Comparison of ENCODE assay signal across 13 mouse cellular contexts in the genomic region with DNA sequence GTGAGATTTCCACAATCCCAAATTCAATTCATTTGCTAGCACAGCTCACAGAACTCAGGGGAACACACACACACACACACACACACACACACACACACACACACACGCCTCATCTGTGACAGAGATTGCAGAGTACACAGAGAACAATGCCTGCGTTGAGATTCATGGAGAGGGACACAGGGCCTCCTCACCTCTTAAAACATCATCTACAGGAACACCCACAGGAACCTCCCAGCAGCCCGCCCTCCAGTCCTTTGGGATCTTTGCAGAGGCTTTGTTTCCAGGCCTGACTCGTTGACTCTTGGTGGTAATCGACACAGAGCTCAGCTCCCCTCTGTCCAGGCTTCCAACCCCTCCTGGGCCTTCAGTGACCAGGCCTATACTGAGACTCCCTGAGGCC. TPM values are rescaled to one million over a fixed set of nuclear protein-coding genes. Genes with fewer than 3 reads are reported as not detected.
A peak's percentile ranks its signal among the peaks of the same experiment; 100 is the strongest.
DNase-seq lines count a peak whose midpoint lies in the region; ATAC-seq and TF ChIP-seq lines count a peak whose summit lies in the region.
"Had no signal": no experiment of that assay in that cellular context is flagged by ENCODE, and none has a peak within 500 bp of the region (broad histone marks: within the 10 kb centered on the region; RNA-seq: fewer than 3 reads in every experiment).

No protein-coding gene starts in this region.

- DNase-seq in layer of hippocampus, adult 2 months (ENCODE audit: low spot score in 2 of 2), result no peak
- no peak for DNase-seq in layer of hippocampus, postnatal 10 days (ENCODE audit: low spot score in 2 of 2)
- DNase-seq in embryonic facial prominence, embryonic 10.5 days (ENCODE audit: low spot score), result no peak
- DNase-seq in midbrain, embryonic 11.5 days (ENCODE audit: low spot score, missing footprints), result peak; percentile 73
- DNase-seq in cerebellum, postnatal 14 days, result no peak
- DNase-seq in left cerebral cortex, postnatal 25 days (ENCODE audit: low spot score in 2 of 2), result no peak
- DNase-seq: adrenal gland, postnatal 36 days; cerebellum, adult 11-12 months; kidney, postnatal 10 days; thymus, postnatal 4 days had no signal

- no peaks in the 10 kb centered on the region for H3K9me3 ChIP-seq in embryonic facial prominence, embryonic 10.5 days
- H3K9me3 ChIP-seq in heart, embryonic 16.5 days (replicated peaks; ENCODE audit: control insufficient read depth, low read length), result no peaks in the 10 kb centered on the region
- H3K9me3 ChIP-seq in midbrain, embryonic 11.5 days (ENCODE audit: control insufficient read depth, low read length), result no peaks in the 10 kb centered on the region

- no peak for TF ChIP-seq CTCF in layer of hippocampus, adult 2 months (conservative IDR thresholded peaks at IDR 0.05)

- intact Hi-C loops in left cerebral cortex, postnatal 25 days (cut with DNase I), result no loop called here

- no peak overlapping the region for H3K4me2 ChIP-seq in heart, embryonic 16.5 days (ENCODE audit: low read depth, low read length)
- H3K4me2 ChIP-seq in midbrain, embryonic 11.5 days, result no peak overlapping the region

- no peak overlapping the region for H3K9ac ChIP-seq in heart, embryonic 16.5 days (ENCODE audit: low read length)
- H3K9ac ChIP-seq in midbrain, embryonic 11.5 days (ENCODE audit: low read length), result no peak overlapping the region

- H3K4me3 ChIP-seq in layer of hippocampus, adult 2 months, result no peak overlapping the region
- H3K4me3 ChIP-seq in embryonic facial prominence, embryonic 10.5 days, result no peak overlapping the region
- H3K4me3 ChIP-seq in heart, embryonic 16.5 days (ENCODE audit: low read length), result no peak overlapping the region
- no peak overlapping the region for H3K4me3 ChIP-seq in midbrain, embryonic 11.5 days (ENCODE audit: low read depth, low read length)

- H3K27me3 ChIP-seq in embryonic facial prominence, embryonic 10.5 days (replicated peaks; ENCODE audit: low read depth, poor library complexity, severe bottlenecking), result no peaks in the 10 kb centered on the region
- no peaks in the 10 kb centered on the region for H3K27me3 ChIP-seq in heart, embryonic 16.5 days (ENCODE audit: control insufficient read depth, insufficient read depth, low read length)
- H3K27me3 ChIP-seq in midbrain, embryonic 11.5 days (ENCODE audit: control insufficient read depth, insufficient read depth, low read length), result no peaks in the 10 kb centered on the region

- H3K27ac ChIP-seq in layer of hippocampus, adult 2 months, result peak overlapping the region; percentile 53; the same call in 1 of the 2 replicates
- H3K27ac ChIP-seq in embryonic facial prominence, embryonic 10.5 days (replicated peaks), result peak overlapping the region; percentile 60
- peak overlapping the region; percentile 61 for H3K27ac ChIP-seq in heart, embryonic 16.5 days (ENCODE audit: low read length)
- H3K27ac ChIP-seq in midbrain, embryonic 11.5 days (ENCODE audit: low read depth, low read length), result no peak overlapping the region

- ATAC-seq in heart, embryonic 16.5 days (replicated peaks; ENCODE audit: extremely low read depth, insufficient read depth, low FRiP score), result no peak
- ATAC-seq in midbrain, embryonic 11.5 days (ENCODE audit: low FRiP score), result no peak
- no peak for ATAC-seq in CD4-positive, CD25-positive, alpha-beta regulatory T cell, adult 4 months

- H3K4me1 ChIP-seq in embryonic facial prominence, embryonic 10.5 days, result peaks cover 61% of the 10 kb centered on the region
- peaks cover 11% of the 10 kb centered on the region for H3K4me1 ChIP-seq in heart, embryonic 16.5 days (ENCODE audit: control insufficient read depth, insufficient read depth, low read length)
- H3K4me1 ChIP-seq in midbrain, embryonic 11.5 days (ENCODE audit: control insufficient read depth, insufficient read depth, low read length), result no peaks in the 10 kb centered on the region

- WGBS in embryonic facial prominence, embryonic 10.5 days, result 41% methylated on average over 5 of the region's 5 CpGs
- WGBS in heart, embryonic 16.5 days, result 37% methylated on average over 5 of the region's 5 CpGs
- WGBS in midbrain, embryonic 11.5 days, result 53% methylated on average over 5 of the region's 5 CpGs

- no peaks in the 10 kb centered on the region for H3K36me3 ChIP-seq in embryonic facial prominence, embryonic 10.5 days (replicated peaks)
- H3K36me3 ChIP-seq in heart, embryonic 16.5 days (ENCODE audit: control insufficient read depth, insufficient read depth), result no peaks in the 10 kb centered on the region
- H3K36me3 ChIP-seq in midbrain, embryonic 11.5 days (ENCODE audit: control insufficient read depth, insufficient read depth, low read length), result no peaks in the 10 kb centered on the region

RNA-seq across cellular contexts. Expression of gene Spns2, which starts 12.5 kb away (rescaled TPM):
- 100 to 1,000 TPM; 101 to 105 TPM for total RNA-seq in layer of hippocampus, adult 2 months (2021)
- 10 to 100 TPM; 58.4 to 59.6 TPM for total RNA-seq in layer of hippocampus, postnatal 10 days (2021)
- polyA plus RNA-seq in embryonic facial prominence, embryonic 10.5 days (2016; fragmentation: Nextera tagmentation; extraction: Ambion mirVana), result 3.3 TPM in 2 replicates
- polyA plus RNA-seq in heart, embryonic 16.5 days (2015; fragmentation: Nextera tagmentation; extraction: Ambion mirVana), result 1.8 and 3.6 TPM in 2 replicates
- polyA plus RNA-seq in midbrain, embryonic 11.5 days (2014; fragmentation: Nextera tagmentation; extraction: Ambion mirVana), result 4.0 and 4.7 TPM in 2 replicates
- polyA plus RNA-seq in CD4-positive, CD25-positive, alpha-beta regulatory T cell, adult 4 months (2017; shearing (Covaris generic)), result not detected
- 10 to 100 TPM; 58.0 to 58.3 TPM for total RNA-seq in left cerebral cortex, postnatal 25 days (2021)

RNA-seq across cellular contexts. Expression of gene Mybbp1a, which starts 36.0 kb away (rescaled TPM):
- total RNA-seq in layer of hippocampus, adult 2 months (2021), result 10 to 100 TPM; 55.7 to 56.2 TPM
- total RNA-seq in layer of hippocampus, postnatal 10 days (2021), result 10 to 100 TPM; 50.2 to 55.0 TPM
- polyA plus RNA-seq in embryonic facial prominence, embryonic 10.5 days (2016; fragmentation: Nextera tagmentation; extraction: Ambion mirVana), result 257 and 263 TPM in 2 replicates
- 70.2 and 81.8 TPM in 2 replicates for polyA plus RNA-seq in heart, embryonic 16.5 days (2015; fragmentation: Nextera tagmentation; extraction: Ambion mirVana)
- 142 and 144 TPM in 2 replicates for polyA plus RNA-seq in midbrain, embryonic 11.5 days (2014; fragmentation: Nextera tagmentation; extraction: Ambion mirVana)
- polyA plus RNA-seq in CD4-positive, CD25-positive, alpha-beta regulatory T cell, adult 4 months (2017; shearing (Covaris generic)), result 100 to 1,000 TPM in 1 of 2 experiments, 10 to 100 TPM in 1; 73.7 to 102 TPM
- total RNA-seq in left cerebral cortex, postnatal 25 days (2021), result 10 to 100 TPM; 49.4 to 54.6 TPM

RNA-seq across cellular contexts. Expression of gene Ggt6, which starts 41.9 kb away (rescaled TPM):
- not detected for total RNA-seq in layer of hippocampus, adult 2 months (2021)
- not detected for total RNA-seq in layer of hippocampus, postnatal 10 days (2021)
- 0.10 TPM in 1 of 2 replicates, not detected in the other for polyA plus RNA-seq in embryonic facial prominence, embryonic 10.5 days (2016; fragmentation: Nextera tagmentation; extraction: Ambion mirVana)
- 0.17 TPM in 1 of 2 replicates, not detected in the other for polyA plus RNA-seq in heart, embryonic 16.5 days (2015; fragmentation: Nextera tagmentation; extraction: Ambion mirVana)
- not detected in 2 replicates for polyA plus RNA-seq in midbrain, embryonic 11.5 days (2014; fragmentation: Nextera tagmentation; extraction: Ambion mirVana)
- not detected for polyA plus RNA-seq in CD4-positive, CD25-positive, alpha-beta regulatory T cell, adult 4 months (2017; shearing (Covaris generic))
- total RNA-seq in left cerebral cortex, postnatal 25 days (2021), result not detected
- total RNA-seq: heart, postnatal 10 days had no signal
